Mouse (Mus musculus): ENCODE data around the gene Mroh9. TPM values are rescaled to one million over a fixed set of nuclear protein-coding genes. Genes with fewer than 3 reads are reported as not detected.

Gene Mroh9
- total RNA-seq, 2 experiments from 2014 or later: not detected

DNA sequence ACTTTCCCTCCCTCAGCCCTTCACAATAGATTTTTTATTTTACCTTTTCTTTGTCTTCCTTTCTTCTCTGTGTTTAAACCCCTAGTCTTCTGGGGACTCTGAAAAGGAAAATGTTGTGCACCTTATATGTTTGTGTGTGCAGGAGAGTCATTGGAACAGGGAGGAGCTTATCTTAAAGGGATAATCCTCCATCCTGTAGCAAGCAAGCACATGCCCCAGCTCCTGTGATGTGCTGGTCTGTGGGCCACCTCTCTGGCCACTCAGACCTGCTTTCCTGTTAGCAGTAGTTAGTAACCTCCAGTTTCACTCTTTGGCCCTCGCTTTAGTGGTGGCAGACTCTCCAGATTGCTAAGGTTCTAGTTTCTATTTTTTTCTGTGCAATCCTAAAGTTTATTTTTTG is 101.0 kb downstream of the Mroh9 start, which contains the start of gene Fmo3:
Gene Fmo3, minus strand, starts transcription at position 101 of the 400 bp plus-strand sequence.
- DNase-seq (ENCODE audit: low spot score in 2 of 2): no peak

Other genes starting within 250 kb of the Mroh9 start
- 10 to 100 TPM; 12.1 to 15.9 TPM for gene Fmo1, start 219.1 kb downstream of the Mroh9 start, total RNA-seq (2021)
- gene Fmo2, start 186.9 kb downstream of the Mroh9 start, total RNA-seq (2021): 1 to 10 TPM; 3.8 to 4.0 TPM
- not detected for gene Fmo6, start 148.2 kb downstream of the Mroh9 start, total RNA-seq (2021)
- not detected for gene Fmo3, start 101.1 kb downstream of the Mroh9 start, total RNA-seq (2021)
- gene Prrx1, start 228.0 kb upstream of the Mroh9 start, total RNA-seq (2021): 1 to 10 TPM; 5.9 to 6.1 TPM

All from left cerebral cortex, adult 18-20 months (tissue).